Mouse (Mus musculus) heart, adult 2 months (tissue): ENCODE data around the gene Rtn2.

Experiments
- CTCF ChIP-seq: fragments of 200-600 bp; IDR thresholded peaks from 2 replicates; pipeline ENCODE4 v1.8.1; 2022; ENCODE audit warnings: antibody characterized with exemption, mild to moderate bottlenecking, moderate library complexity
- POLR2A ChIP-seq: fragments of 200-500 bp; IDR thresholded peaks from 2 replicates; pipeline ENCODE4 v1.6.1; 2011; ENCODE audit warnings: mild to moderate bottlenecking, low read depth, low read length, control low read depth; ENCODE audit not compliant: insufficient read depth

DNA sequence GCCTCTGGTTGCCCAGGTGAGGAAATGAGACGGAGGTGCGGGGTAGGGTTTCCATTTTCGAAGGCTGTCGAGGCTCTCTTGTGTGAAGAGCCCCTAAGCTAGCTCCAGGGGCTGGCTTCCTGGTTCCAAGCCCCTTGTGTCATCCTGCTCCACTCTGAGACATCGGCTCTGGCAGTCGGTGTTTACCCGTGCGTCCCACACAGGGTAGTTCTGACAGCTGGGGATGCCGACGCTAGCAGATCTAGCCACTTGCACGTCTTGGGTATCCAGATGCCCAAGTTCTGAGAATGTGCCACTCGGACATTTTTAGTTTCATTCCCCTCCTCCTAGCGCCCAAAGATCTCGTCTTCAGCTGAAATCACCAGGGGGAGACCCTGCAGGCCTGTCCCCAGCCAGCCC, 981 bp downstream of the Rtn2 start:
- no peak for TF ChIP-seq POLR2A
- no peak for TF ChIP-seq CTCF
